Mouse (Mus musculus): ENCODE measurements around the gene Dusp5.
"Not testable (repeated sequence)": the region's sequence is repeated elsewhere in the genome, so short reads cannot be mapped to it uniquely, and the experiment has no call there.

Gene Dusp5

DNA sequence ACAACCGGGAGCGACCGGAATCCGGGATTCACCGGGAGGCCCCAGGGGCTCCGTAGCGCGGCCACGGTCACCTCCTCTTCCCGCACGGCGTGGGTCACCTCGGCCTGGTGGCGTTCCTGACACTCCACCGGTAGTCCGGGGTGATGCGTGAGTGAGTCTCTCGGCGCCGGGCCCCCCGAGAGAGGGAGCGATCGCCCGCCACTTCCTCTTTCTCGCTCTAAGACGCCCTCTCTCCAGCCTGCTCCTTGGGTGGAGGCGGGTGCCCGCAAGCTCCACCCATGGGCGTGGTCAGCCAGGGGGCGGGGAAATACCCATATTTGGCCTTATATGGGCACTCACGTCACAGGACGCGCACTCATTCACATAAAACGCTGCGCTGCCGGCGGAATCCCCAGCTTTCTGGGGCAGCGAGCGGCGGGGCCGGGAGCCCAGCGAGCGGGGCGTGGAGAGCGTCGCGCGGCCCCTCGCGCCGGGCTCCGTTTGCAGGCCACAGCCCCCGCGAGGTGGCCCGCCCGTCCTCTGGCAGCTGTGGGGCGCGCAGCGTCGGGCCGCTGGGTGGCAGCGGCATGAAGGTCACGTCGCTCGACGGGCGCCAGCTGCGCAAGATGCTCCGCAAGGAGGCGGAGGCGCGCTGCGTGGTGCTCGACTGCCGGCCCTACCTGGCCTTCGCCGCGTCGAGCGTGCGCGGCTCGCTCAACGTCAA, at the start of gene Dusp5:
TSS of gene Dusp5 (plus strand) at position 358 of the 703 bp plus-strand sequence.
- peak; percentile 99 for DNase-seq (ENCODE audit: low read depth)

DNA sequence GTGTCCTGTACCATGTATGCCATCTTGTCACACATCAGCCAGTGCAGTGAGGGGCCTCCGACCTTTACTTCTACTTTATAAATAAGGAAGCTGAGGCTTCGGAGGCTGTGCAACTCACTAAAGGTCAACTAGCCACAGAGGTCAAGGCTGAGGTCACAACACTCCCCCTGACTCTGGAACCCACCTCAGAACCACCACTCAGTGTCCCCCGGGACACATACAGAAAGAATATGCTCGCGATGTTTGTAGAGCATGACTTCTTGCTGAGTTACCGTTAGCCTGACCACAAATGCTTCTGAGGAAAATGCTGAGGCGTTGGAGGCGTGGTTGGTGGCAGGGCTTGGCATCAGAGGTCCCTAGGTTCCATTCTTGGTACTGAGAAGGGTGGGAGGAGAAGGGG, 49.3 kb upstream of the Dusp5 start:
- peak; percentile 76 for DNase-seq (ENCODE audit: low read depth)

DNA sequence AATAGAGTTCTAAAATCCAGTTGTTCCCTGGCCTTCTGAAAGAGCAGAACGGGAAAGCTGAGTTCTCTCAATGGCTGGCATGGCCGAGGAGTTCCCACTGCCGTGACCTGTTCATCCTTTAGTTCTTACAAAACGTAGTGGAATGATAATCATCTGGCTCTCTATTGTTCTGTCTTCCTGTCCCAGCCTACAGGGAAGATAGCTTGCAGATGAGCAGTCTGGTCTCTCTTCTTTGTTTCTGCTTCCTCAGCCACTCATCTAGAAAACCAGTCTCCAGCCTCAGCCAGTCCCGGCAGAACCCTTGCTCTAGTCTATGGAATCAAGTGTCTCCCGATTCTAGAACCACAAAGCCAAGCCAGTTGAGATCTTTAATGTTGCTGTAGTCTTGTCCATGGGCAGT, 46.8 kb upstream of the Dusp5 start:
- no peak for DNase-seq (ENCODE audit: low read depth)

- no peak for DNase-seq (ENCODE audit: low read depth)
These were observed 46.4 kb upstream of the Dusp5 start for GRCm38 (mm10) chr19:53482527-53482926.

DNA sequence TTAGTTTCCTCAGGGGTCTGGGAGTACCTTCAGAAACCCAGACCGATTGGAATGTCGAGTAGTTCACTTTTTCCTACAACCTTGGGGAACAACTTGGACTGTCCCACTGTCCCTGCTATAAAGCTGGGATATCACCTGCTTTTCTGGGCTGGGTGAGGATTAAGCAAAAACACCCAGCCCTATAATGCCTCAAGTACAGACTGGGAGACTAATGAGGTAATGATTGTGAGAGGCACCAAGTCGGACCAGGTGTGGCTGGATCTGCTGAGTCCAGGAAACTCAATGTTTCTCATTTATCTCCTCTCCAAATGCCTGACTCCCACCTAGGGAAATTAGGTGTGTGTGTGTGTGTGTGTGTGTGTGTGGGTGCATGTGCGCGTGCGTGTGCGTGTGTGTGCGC, 44.9 kb upstream of the Dusp5 start:
- DNase-seq (ENCODE audit: low read depth) = no peak

- DNase-seq (ENCODE audit: low read depth) = no peak
These were observed 44.0 kb upstream of the Dusp5 start for GRCm38 (mm10) chr19:53484918-53485317.

DNA sequence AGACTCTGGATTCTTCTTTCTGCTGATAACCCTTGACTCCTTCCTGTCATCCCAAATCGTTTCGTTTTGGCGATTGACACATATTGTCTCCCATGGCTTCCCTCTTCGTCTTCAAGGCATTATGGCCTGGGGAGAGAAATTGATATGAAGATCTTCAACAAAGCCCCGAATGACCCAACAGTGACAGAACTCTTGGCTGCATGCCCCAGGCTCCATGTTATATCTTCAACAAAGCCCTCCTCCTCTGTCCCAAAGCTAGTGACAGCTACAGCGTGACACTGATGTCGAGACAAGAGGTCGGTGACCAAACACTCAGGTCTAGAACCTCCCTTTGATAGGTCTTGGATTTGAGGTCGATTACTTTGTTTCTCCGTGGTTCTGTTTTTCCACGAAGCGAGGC, 39.7 kb upstream of the Dusp5 start:
- no peak for DNase-seq (ENCODE audit: low read depth)

DNA sequence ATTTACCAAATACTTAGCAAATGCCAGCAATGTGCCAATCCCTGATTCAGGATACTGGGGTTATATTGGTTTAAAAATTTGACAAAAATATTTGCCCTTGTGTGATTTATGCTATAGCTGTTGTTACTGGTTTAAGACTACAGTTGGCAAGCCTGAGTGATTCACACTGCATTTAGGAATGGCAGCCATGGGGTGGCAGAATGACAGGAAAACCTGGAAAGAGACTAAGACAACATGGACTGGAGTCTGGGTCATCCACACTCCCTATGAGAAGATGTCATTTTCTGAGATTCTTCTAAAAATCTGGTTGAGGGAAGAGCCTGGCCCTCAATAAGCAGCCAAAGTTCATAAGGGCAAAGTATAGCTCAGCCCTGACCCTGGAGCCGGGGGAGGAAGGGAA, 39.0 kb upstream of the Dusp5 start:
- DNase-seq (ENCODE audit: low read depth) = no peak

DNA sequence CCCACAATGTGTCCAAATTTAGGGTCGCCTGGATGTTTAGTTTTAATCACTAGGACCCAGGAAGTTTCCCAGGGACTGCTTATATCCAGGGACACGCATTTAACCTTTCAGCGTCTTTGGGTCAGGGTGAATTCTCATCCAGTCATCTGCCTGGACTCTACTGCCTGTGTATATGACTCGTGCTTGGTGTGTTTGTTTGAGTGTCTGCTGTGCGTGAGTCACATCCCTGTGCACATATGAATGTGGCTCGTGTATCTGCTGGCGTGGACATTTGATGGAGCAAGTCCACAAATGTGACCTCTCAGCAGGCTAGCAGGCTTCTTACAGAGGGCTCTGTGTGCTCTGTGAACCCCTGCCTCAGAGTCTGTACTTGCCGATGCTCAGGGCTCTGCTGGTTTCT, 38.0 kb upstream of the Dusp5 start:
- DNase-seq (ENCODE audit: low read depth) = no peak

- DNase-seq (ENCODE audit: low read depth) = no peak
These were observed 36.4 kb upstream of the Dusp5 start for GRCm38 (mm10) chr19:53492528-53492927.

GRCm38 (mm10) chr19:53493866-53494265, 35.0 kb upstream of the Dusp5 start:
- DNase-seq (ENCODE audit: low read depth) = no peak

DNA sequence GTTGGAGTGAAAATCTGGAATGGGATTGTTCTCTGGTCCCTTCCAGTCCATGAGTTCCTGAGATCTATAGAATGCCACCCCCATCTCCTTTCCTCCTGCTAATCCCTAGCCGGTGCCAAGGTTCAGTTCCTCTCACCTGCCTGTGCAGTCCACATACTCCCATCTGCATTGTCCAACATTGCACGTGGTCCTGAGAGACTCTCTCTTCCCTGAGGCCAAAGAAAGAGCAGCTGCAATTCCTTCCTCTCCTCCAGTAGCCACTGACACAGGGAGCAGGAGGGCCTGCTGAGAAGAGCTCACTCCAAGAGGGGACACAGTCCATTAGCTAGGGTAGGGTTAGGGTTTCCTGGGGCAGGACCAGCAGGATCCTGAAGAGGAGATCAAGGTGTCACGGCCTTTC, 31.0 kb upstream of the Dusp5 start:
- no peak for DNase-seq (ENCODE audit: low read depth)

DNA sequence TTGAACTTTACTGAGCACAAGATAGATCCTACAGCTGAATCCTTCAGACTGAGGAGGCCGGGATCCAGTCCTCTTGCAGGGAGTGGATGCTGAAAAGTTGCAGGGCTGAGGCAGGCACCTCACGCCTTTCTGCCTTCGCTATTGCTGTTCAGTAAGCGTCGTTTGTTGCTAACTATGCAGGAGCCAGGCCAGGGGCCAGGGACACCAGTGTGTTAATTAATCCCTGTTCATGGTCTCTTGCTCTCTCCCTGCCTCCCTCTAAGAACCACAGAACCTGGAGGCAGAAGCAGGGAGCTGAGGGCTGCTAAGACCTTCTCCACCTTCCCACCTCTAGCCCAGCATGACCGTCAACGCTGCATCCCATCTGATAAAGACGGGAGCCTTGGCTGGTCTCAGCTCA, 29.9 kb upstream of the Dusp5 start:
- DNase-seq (ENCODE audit: low read depth) = no peak

DNA sequence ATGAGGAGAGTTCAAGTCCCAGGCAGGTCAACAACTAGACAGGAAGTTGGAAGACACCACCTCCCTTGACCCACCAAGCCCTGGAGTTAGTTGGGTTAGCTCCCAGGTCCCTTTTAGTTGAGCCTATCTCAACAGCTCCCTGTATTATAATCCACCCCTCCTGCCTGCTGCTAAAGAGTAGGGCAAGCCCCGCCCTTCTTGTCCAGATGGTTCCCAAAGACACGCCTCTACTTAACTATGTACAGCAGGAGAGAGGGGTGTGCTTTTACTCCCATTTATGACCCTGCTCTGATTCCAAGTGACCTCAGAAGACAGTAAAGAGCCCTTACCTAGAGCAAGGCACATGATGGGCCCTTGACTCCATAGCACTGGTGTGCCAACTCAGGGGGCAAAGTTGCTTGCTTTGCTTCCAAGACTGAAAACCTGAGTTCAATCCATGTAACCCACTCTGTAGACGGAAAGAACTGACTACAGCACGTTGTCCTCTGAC, 29.4 kb upstream of the Dusp5 start:
- no peak for DNase-seq (ENCODE audit: low read depth)

- no peak for DNase-seq (ENCODE audit: low read depth)
These were observed 28.5 kb upstream of the Dusp5 start for GRCm38 (mm10) chr19:53500298-53501006.

GRCm38 (mm10) chr19:53501239-53501638, 27.7 kb upstream of the Dusp5 start:
- DNase-seq (ENCODE audit: low read depth) = not testable (repeated sequence)

- DNase-seq (ENCODE audit: low read depth) = no peak
These were observed 27.1 kb upstream of the Dusp5 start for GRCm38 (mm10) chr19:53501765-53502164.

DNA sequence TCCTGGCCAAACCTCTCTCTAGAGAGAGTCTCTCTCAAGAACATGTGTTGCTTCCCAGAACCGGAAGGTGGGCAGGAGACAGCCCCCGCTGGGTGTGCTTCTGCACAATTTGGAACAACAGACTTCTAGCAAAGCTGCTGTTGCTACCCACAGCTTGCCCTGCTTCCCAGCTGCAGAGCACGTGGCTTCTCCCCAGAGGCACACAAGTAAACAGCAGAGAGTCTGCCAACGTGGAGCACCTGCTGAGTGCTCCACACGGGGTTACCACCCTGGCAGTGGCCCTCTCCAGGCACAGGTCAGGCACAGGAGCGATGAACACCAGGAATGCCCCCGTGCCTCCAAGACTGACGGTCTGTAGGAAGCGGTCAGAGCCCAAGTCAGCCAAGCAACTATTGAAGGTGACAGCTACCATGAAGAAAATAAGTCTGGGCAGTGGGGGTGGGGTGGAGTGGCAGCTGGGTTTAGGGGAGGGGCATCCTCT, 26.0 kb upstream of the Dusp5 start:
- DNase-seq (ENCODE audit: low read depth) = no peak

- no peak for DNase-seq (ENCODE audit: low read depth)
These were observed 24.7 kb upstream of the Dusp5 start for GRCm38 (mm10) chr19:53504181-53504580.

DNA sequence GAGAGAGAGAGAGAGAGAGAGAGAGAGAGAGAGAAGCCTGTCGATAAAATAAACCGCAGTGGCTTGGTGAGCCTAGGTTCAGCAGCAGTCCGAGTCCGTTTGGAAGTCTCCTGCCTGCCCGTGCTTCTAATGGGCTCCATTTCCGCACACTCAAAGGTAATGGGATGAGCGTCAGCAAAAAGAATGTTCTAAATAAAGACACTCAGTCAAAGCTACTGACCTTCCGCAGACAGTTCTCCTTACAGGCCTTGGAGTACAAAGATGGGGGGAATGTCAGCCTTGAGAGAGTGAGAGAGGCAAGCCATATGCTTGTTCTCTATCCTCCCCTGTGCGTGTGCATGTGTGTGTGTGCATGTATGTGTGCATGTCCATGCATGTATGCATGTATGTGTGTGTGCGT, 23.2 kb upstream of the Dusp5 start:
- DNase-seq (ENCODE audit: low read depth) = no peak

GRCm38 (mm10) chr19:53507497-53507896, 21.4 kb upstream of the Dusp5 start:
- DNase-seq (ENCODE audit: low read depth) = peak; percentile 48

DNA sequence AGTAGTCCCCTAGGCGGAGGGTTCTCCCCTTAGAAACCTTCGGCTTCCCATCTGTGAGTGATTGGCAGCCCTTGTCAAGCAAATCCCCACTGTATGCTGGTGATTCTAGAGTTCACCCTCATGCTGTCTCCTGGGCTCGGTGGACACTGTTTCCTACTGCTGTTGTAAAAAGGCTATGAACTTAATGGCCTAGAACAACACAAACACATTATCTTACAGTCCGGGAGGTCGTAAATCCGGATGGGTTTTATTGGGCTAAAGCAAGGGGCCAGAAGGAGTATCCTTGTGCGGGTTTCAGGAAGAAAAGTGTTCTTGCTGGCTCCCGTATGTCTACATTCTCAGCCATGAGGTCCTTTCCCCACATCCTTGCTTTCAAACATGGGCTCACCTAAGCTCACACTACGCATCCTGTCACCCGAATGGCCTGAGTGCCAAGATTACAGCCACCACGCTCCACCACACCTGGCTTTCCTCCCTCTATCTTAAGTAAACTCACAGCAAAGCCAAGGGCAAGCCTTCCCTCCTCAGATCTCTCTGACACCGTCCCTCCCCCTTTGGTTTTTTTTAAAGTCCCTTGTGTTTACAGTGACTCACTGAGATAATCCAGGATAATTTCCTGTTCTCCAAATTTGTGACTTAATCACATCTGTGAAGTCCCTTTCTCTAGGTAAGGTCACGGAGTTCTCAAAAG, 17.5 kb upstream of the Dusp5 start:
- no peak for DNase-seq (ENCODE audit: low read depth)
